Mouse (Mus musculus) layer of hippocampus, adult 9-10 months (tissue): ENCODE measurements at regions not wholly inside any gene's neighbourhood (a gene's known extent, or its start where the extent isn't known, plus 50 kb on each side); places are given as distances from the start of the nearest gene placed in this dataset.
A peak's percentile ranks its signal among the peaks of the same experiment; 100 is the strongest.

ENCODE experiments used
- DNase-seq: peaks from one replicate; pipeline ENCODE4 v3.0.0; 2022; ENCODE audit warnings: low spot score

DNA sequence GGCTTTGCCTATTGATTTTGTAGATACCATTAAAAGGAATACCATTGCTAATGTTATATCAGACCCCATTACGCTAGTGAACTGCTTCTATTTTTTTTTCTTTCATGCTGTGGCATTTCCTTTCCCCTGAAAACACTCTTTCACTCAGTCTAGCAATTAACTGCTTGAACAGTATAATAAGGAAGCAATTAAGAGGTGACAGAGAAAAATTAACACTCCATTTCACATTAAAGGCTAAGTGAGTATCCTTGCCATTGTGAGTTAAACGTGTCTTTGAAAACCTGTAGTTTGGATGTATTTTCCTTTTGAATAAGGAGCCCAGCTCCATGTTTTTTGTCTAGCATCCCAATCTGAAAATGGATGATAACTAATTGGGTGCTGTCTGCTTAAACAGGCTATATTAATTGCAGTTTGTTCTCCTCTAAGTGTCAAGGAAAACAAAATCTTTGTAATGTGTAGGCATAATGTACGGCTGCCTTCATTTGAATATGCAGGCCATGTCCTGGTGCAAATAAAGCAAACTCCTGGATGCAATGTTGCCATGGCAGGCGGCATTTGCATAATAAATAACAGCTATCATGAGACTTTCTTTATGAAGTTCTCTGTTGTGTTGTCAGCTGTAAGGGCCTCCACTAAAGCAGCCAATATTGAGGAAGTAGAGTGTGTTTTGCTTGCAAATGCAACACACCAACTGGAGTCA, 423.3 kb downstream of the Zic3 start:
- no peak for DNase-seq

DNA sequence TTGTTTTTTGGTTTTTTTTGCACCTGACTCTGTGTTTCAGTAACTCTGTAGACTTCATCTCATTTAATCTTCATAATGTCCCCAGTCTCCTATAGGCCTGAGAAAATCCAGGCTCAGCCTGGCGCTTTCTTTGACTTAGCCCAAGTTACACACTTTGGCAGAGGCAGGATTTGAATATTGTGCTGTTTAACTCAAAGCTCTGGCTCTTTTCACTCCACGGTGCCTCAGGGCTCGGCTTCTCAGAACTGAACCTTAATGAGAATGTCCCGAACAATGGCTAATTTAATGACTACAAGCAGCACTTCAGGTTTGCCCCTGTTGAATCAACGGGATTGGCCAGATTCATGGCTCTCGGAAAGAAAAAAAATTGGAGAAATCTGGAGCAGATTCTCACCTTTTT, 425.1 kb downstream of the Zic3 start:
- DNase-seq = no peak

DNA sequence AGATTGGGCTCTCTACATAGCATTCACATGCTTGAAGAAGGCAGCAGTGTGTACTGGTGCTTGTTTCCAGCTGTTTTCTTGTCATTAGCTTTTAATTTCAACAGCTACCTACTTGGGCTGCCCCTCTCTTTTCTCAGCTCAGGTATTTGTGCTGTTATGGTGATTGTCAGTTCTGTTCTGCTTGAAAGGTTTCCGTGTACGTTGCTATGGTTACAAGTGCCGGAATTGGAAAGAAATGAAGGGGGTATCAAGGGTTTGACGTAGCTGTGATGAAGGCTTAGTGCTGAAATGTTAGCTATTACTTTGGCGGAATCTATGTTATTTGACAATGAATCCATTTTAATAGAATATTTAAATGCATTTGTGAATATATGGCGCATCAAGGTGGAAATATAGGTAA, 439.5 kb upstream of the 4930550L24Rik start:
- DNase-seq = no peak

DNA sequence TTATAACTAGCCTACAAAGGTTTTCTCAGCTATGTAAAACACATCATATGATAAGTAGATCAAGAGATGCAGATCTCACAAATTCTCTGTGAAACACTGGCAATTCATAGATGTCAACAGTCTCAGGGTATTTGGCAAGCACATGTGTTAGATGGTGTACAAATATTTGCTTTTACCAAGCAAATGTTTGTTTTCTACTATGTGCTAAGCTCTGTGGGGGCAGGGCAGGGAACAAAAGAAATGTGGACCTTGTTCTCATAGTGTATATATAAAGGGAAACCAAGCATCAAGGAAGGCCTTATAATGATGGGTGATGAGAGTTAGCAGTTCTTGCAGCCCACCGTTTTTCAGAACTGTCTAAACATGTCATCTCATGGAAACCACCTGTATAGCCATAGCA, 438.2 kb upstream of the 4930550L24Rik start:
- DNase-seq = no peak

DNA sequence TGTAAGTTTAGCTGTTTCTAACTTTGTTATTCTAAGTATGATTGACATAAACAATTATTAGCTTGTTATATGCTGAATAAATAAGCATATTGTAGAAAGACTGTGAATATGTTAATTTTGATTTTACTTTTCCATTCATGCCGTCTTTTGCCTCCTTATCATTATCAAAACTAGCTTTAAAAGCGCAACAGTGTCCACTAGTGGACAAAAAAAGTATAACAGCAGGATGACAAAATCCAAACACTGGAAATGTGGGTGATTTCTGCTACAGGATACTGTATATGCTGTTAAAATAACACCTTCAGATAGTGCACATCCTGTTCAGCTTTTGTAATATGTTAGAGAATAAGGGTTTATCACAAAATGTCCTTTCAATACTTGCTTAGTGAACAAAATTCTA, 418.3 kb upstream of the 4930550L24Rik start:
- DNase-seq = no peak

DNA sequence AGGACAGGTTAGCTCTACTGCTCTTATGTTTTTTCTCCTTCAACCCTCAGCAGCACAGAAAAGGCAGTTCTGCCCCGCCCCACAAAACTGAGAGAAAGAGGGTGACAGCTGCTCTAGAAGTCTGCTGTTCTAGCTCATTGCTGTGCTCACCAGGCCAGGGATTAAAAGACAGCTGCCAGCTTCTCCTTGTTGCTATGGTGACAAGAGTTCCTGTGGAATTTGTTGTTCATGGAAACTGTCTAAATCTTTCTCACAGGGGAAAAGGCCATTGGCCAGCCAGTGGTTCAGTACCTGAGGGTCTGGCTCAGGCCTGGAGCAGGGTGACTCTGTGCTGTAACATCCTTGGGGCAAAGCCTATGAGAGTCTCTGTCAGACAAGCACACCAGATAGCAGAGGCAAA, 405.6 kb upstream of the 4930550L24Rik start:
- peak; percentile 25 for DNase-seq

DNA sequence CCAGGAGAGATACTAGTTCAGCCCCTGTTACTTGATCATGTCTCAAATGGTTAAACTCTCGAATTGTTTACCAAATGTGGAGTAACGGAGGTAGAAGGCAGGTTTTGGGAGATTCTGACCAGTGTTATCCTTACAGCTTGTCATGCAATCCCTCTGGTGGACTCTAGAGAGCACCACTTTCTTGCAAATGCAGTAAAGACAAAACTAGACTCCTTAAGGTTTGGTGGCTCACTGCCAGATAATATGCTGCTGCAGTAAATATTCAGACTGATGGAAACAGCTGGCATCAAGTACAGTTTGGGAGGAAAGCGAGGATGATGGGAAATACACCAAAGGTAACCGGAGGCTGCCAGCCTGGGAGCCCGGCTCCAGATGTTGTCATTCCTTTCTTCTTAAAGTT, 394.2 kb upstream of the 4930550L24Rik start:
- DNase-seq = no peak
